Mouse (Mus musculus): ENCODE measurements at regions not wholly inside any gene's neighbourhood (a gene's known extent, or its start where the extent isn't known, plus 50 kb on each side); places are given as distances from the start of the nearest gene placed in this dataset.

DNA sequence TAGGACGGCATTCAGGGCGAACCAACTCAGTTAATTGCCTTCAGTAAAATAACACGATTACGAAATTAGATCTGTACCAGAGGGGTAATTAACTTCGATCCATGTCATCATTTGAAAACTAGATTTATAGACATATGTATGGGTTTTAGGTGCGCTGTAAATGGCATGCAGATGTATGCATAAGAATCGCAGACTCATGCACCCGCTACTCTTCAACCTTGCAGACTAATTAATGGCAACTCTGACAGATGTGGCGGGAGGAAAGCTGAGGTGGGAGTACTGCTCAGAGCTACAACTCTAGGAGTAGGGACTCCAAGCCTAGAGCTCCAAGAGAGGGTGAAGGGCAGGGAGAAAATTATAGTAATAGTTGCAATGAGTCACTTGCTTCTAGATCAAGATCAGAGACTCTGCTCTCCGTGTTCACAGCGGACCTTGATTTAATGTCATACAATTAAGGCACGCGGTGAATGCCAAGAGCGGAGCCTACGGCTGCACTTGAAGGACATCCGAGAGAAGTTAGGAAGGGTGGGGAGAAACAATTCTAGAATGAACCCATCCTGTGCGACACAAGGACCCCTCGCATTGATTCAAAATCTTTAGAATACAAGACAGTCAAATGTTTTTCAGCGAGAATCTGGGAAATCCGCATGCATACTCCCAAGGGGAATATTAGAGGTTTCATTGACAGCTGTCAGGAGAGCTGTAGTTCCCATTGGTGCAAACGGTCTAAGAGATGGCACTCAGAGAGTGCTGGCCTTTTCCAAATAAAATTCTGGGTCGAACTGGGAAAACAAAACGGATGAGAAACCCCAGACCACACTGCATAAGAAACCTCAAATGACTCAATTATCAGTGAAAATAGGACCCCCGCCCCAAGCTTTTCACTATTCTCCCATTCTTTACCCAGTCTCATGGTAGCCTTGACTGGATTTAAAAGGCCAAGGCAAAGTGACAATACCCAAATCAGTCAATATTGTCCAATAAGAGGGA lies 152.6 kb upstream of the Cypt12 start:
- no peak for DNase-seq

DNA sequence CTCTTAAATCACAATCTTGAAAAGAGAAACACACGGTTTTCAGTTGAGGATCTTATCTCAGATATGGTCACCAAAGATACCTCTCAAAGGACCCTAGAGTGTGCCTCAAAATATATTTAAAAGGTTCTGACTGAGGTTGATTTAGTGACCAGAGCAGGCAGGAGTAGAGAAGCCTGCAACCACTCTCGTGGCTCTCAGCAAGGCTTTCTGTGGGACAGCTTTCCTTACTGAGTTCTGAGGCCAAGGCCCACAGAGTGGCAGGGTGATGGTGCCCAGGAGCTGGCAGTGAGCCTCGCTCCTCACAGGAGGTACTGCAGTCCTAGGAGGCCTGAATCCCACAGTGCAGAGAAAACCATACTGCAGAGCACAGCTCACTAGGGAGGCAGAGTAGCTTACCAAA lies 151.4 kb upstream of the Cypt12 start:
- no peak for DNase-seq

DNA sequence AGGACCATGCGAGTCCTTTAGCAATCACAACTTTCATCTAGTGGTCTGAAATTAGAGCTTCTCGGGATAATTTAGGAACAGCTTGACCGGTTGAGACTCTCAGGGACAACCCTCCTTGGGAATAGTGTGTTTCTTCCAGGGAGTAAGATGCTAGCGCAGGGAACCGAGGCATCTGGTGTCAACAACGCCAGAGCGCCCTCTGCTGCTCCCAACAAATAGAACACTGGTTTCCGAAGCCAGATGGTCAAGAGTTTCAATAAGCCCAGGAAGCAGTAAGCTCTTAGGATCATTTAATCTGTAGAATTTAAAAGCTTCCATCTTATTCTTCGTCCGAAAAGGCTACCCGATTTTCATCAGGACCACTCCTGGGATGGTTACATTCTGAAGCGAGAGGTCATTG lies 149.8 kb upstream of the Cypt12 start:
- DNase-seq, result peak; percentile 47

DNA sequence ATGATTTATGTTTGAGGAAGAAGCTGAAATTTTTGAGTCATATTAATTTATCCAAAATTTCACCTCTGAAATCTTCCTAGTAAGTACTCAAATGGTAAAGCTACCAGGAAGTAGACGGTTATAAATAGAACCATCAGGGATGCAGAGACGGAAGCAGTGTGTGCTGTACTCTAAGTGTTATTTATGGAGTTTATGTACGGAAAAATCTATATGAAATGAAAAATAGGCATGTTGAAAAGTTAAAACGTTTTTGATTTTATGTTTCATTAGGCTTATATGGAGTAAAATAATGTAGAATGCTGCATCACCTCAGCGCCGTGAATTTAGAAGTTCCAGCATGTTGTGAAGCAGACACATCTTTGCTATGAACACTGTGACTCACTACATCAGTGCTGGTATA lies 149.1 kb upstream of the Cypt12 start:
- DNase-seq, result no peak

DNA sequence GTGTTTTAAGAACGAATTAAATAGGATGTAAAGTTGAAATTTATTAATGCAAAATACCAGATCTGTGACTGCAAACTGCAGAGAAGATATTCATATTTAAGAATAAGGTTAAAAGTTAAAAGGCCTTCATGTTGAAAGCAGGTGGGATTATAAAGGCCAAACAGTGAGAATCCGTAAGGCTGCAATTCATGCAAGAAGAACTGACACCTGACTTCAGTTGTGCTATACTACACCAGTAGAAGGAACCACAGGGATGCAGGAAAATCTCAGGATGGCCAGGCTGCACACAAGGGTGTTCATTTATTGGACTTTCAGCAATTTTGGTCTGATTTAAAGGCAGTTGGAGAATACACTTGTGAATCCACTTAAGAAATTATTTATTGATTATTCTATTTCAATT lies 147.4 kb upstream of the Cypt12 start:
- DNase-seq, result no peak

DNA sequence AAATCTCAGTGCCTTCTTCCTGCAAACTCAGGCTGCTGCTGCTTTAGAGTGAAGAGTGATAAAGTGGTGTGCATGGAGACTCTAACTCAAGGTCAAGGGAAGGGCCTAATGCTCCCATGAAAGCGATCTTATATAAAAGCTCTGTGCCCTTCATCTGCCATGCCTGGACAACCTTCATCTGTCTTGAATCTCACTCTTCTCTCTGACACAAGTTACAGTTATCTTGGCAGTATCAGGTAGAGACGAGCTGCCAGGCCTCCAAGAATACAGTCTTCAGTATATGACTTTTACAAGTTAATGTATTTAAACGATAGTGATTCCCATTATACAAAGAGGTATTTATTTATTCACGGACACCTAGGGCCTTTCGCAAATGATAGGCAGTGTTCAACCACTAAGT lies 146.7 kb upstream of the Cypt12 start:
- no peak for DNase-seq

DNA sequence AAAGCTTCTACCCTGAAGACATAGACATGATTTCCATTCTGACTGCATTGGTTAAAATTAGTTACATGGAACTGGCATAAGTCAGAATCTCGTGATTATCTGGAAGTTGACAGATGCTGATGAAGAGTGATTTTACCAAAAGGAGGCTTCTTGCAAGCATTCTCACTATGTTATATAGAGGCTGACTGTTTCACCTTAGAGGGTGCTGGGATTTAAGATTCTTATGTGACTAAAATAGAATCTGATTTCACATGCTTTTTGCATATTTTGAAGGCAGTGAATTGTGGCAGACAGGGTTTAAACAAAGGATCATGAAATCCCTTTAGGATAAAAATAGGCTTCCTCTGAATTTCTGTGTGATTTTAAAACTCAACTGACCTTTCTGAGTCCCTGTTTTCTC lies 143.0 kb upstream of the Cypt12 start:
- no peak for DNase-seq

- DNase-seq, result no peak
Measured at GRCm38 (mm10) chr3:17811290-17811689, 136.9 kb upstream of the Cypt12 start.

DNA sequence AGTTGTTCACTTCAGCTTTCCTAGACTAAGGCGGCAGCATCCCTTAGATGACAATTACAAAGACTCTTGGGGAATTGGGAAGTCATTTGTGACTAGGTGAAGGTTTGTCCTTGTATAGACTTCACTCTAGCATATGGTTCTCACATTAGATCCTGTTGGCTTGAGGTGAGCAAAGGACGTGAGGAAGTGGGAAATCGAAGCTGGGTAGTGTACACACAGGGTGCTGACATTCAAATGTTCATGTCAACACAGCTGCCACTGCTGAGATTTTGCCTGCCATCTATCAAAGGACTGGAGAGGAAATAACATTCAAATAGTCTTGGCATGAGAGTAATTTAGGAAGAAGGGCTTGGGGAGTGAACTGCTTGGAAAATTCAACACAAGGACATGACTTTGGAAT lies 124.0 kb upstream of the Cypt12 start:
- no peak for DNase-seq

- no peak for DNase-seq
Measured at GRCm38 (mm10) chr3:17824662-17825061, 123.5 kb upstream of the Cypt12 start.

DNA sequence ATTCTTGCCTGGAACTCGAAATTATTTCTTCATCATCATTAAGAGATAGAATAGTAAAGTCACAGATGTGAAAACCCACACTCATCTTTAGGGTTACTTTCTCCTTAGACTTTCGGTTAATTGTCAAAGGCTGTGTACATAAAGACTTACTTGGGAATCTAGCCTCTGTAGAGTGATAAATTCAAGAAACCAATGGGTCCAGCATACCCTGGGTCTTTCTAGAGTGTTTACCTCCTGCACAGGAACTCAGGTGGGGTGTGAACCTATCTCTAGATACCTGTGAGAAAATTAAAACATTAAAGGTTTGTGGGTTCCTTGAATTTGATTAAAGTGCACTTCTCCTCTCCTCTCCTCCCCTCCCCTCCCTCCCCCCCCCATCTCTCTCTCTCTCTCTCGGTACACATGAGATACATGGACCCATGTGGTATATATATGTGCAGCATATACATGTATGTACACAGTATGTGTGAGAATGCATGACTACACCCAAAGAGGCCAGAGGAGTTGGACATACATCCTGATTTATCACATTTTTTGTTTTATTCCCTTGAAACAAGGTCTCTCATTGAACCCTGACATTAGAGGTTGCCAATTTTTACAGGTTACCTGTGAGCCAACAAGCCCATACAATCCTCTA lies 122.8 kb upstream of the Cypt12 start:
- DNase-seq, result no peak

DNA sequence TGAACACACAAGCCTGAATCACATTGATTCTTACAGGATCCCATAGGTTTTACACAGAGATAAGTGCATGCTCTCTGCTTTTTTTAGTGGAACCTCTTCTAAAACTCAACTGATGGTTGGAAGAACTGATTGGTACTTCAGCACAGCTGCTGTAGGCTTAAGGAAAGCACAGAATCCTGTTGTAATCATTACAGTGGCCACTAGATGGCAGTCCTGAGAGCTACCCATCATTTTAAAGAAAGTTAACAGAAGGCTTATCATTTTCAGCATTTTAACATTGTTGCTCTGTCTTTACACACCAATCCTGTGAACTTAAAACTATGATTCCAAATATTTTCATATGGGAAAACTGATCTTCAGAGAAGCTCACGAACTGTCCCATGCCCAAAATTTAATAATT lies 113.5 kb upstream of the Cypt12 start:
- peak; percentile 66 for DNase-seq

GRCm38 (mm10) chr3:17847609-17848008 lies 100.6 kb upstream of the Cypt12 start:
- no peak for DNase-seq

- DNase-seq, result peak; percentile 21
Measured at GRCm38 (mm10) chr3:17848181-17848580, 100.0 kb upstream of the Cypt12 start.

DNA sequence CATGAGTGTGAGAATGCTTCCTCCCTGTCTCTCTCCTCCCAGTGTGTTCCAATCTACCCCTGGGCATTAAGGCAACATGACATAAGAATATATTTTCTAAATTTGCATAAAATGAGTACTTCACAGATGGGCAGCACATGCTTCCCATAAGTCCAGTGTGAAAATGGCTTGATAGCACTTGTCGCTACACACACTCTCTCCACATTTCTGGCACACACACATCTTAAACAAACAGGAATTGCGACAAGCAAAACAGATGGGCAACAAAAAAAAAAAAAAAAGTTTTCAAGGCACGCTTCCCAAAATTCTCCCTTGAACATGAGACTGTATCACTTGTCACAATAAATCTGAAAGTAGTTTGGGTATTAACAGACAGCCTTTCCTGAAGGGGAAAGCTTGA lies 85.8 kb upstream of the Cypt12 start:
- no peak for DNase-seq

GRCm38 (mm10) chr3:17865112-17865511 lies 83.1 kb upstream of the Cypt12 start:
- no peak for DNase-seq

- peak; percentile 26 for DNase-seq
Measured at GRCm38 (mm10) chr3:17870895-17871482, 77.2 kb upstream of the Cypt12 start.

GRCm38 (mm10) chr3:17895869-17896268 lies 52.3 kb upstream of the Cypt12 start:
- no peak for DNase-seq

GRCm38 (mm10) chr3:17896756-17897155 lies 51.5 kb upstream of the Cypt12 start:
- DNase-seq, result no peak
